ENCODE assay signal across 8 mouse cellular contexts in genomic region chr10:25297666-25298263, GRCm38 (mm10). TPM values are rescaled to one million over a fixed set of nuclear protein-coding genes. Genes with fewer than 3 reads are reported as not detected.
A peak's percentile ranks its signal among the peaks of the same experiment; 100 is the strongest.
DNase-seq lines count a peak whose midpoint lies in the region; ATAC-seq and TF ChIP-seq lines count a peak whose summit lies in the region.

No protein-coding gene starts in this region.

- no peak for ATAC-seq in lung, embryonic 16.5 days (ENCODE audit: low read depth)
- ATAC-seq in heart, embryonic 14.5 days (ENCODE audit: insufficient number of reproducible peaks, insufficient read depth, low FRiP score, low read depth) = no peak
- ATAC-seq in liver, embryonic 15.5 days (ENCODE audit: insufficient read depth) = no peak

- no peak for TF ChIP-seq CTCF in cortical plate, adult 2 months (IDR thresholded peaks at IDR 0.05; ENCODE audit: extremely low read depth, insufficient read depth, low read length)

- no peak for DNase-seq in lung, postnatal 10 days
- DNase-seq in layer of hippocampus, adult 9-11 months = no peak
- DNase-seq in cerebellum, postnatal 4 days (ENCODE audit: low spot score in 2 of 2) = no peak
- DNase-seq in thymus, postnatal 36 days = no peak

- TF ChIP-seq POLR2A in cortical plate, adult 2 months (IDR thresholded peaks at IDR 0.05; ENCODE audit: extremely low read depth, insufficient read depth, low read length) = no peak

- no peaks in the 10 kb centered on the region for H3K9me3 ChIP-seq in lung, embryonic 16.5 days (ENCODE audit: control insufficient read depth, low read length)
- H3K9me3 ChIP-seq in heart, embryonic 14.5 days (ENCODE audit: control insufficient read depth, low read length) = no peaks in the 10 kb centered on the region
- H3K9me3 ChIP-seq in liver, embryonic 15.5 days (replicated peaks) = no peaks in the 10 kb centered on the region

- peak overlapping the region; percentile 73 for H3K4me2 ChIP-seq in lung, embryonic 16.5 days (ENCODE audit: low read depth, low read length)
- peak overlapping the region; percentile 62 for H3K4me2 ChIP-seq in heart, embryonic 14.5 days (ENCODE audit: low read length)
- peak overlapping the region; percentile 81 for H3K4me2 ChIP-seq in liver, embryonic 15.5 days

- H3K9ac ChIP-seq in lung, embryonic 16.5 days (ENCODE audit: low read length) = peak overlapping the region; percentile 63
- H3K9ac ChIP-seq in heart, embryonic 14.5 days (ENCODE audit: low read length) = peak overlapping the region; percentile 83
- peak overlapping the region; percentile 77 for H3K9ac ChIP-seq in liver, embryonic 15.5 days

- 15% methylated on average over 12 of the region's 12 CpGs for whole genome bisulfite sequencing in lung, embryonic 16.5 days
- WGBS in heart, embryonic 14.5 days = 12% methylated on average over 12 of the region's 12 CpGs
- 12% methylated on average over 12 of the region's 12 CpGs for WGBS in liver, embryonic 15.5 days (ENCODE audit: insufficient replicate concordance)

- no peaks in the 10 kb centered on the region for H3K36me3 ChIP-seq in lung, embryonic 16.5 days (ENCODE audit: control insufficient read depth, insufficient read depth, low read length)
- H3K36me3 ChIP-seq in heart, embryonic 14.5 days (ENCODE audit: control insufficient read depth, insufficient read depth, low read length) = no peaks in the 10 kb centered on the region
- no peaks in the 10 kb centered on the region for H3K36me3 ChIP-seq in liver, embryonic 15.5 days (replicated peaks)

- H3K27ac ChIP-seq in lung, embryonic 16.5 days (ENCODE audit: low read length) = peak overlapping the region; percentile 96
- 0 out of 2 replicates have a peak overlapping the region, but pooled peaks have one; percentile 23 for H3K27ac ChIP-seq in cortical plate, adult 2 months (ENCODE audit: insufficient read depth, low read length)
- H3K27ac ChIP-seq in heart, embryonic 14.5 days (replicated peaks in 1 of 2; ENCODE audit: control insufficient read depth in 1 of 2, insufficient read depth in 1 of 2, low read depth in 2 of 2, low read length in 2 of 2) = peak overlapping the region; percentile 76 to 94
- peak overlapping the region; percentile 95 for H3K27ac ChIP-seq in liver, embryonic 15.5 days (replicated peaks)

- H3K27me3 ChIP-seq in lung, embryonic 16.5 days (ENCODE audit: control insufficient read depth, insufficient read depth, low read depth, low read length) = no peaks in the 10 kb centered on the region
- no peaks in the 10 kb centered on the region for H3K27me3 ChIP-seq in heart, embryonic 14.5 days (ENCODE audit: control insufficient read depth, insufficient read depth, low read length)
- no peaks in the 10 kb centered on the region for H3K27me3 ChIP-seq in liver, embryonic 15.5 days

- H3K4me1 ChIP-seq in lung, embryonic 16.5 days (replicated peaks; ENCODE audit: control insufficient read depth, insufficient read depth, low read length) = peaks cover 14% of the 10 kb centered on the region
- no peaks in the 10 kb centered on the region for H3K4me1 ChIP-seq in cortical plate, adult 2 months (ENCODE audit: control insufficient read depth, insufficient read depth, low read length)
- peaks cover 9 to 15% of the 10 kb centered on the region in 2 experiments for H3K4me1 ChIP-seq in heart, embryonic 14.5 days (ENCODE audit: control insufficient read depth in 2 of 2, insufficient read depth in 2 of 2, low read length in 2 of 2)
- H3K4me1 ChIP-seq in liver, embryonic 15.5 days (replicated peaks) = peaks cover 65% of the 10 kb centered on the region

- H3K4me3 ChIP-seq in lung, embryonic 16.5 days (ENCODE audit: low read length) = peak overlapping the region; percentile 74
- H3K4me3 ChIP-seq in cortical plate, adult 2 months (ENCODE audit: insufficient read depth, low read length) = peak overlapping the region; percentile 47
- peak overlapping the region; percentile 30 to 62 for H3K4me3 ChIP-seq in heart, embryonic 14.5 days (ENCODE audit: control insufficient read depth in 1 of 2, insufficient read depth in 1 of 2, low read depth in 1 of 2, low read length in 2 of 2)
- H3K4me3 ChIP-seq in liver, embryonic 15.5 days (replicated peaks) = peak overlapping the region; percentile 86

RNA-seq across cellular contexts. Expression of gene Akap7, which starts 9.9 kb away (rescaled TPM):
- 18.9 and 20.1 TPM in 2 replicates for polyA plus RNA-seq in lung, embryonic 16.5 days (2015; fragmentation: Nextera tagmentation; extraction: Ambion mirVana)
- 64.9 and 70.5 TPM in 2 replicates for polyA plus RNA-seq in cortical plate, adult 2 months (2012; rRNA removed)
- 42.0 and 43.3 TPM in 2 replicates for polyA plus RNA-seq in heart, embryonic 14.5 days (2014; fragmentation: Nextera tagmentation; extraction: Ambion mirVana)
- 17.8 and 22.2 TPM in 2 replicates for polyA plus RNA-seq in liver, embryonic 15.5 days (2015; fragmentation: Nextera tagmentation; extraction: Ambion mirVana)

Comparison
In these comparisons a context has a peak if more than half of its experiments do, and no peak if none do; other contexts are left out.
1. H3K27ac ChIP-seq: peak in every context shown above with its lines; median percentile 96 in lung, embryonic 16.5 days; 95 in liver, embryonic 15.5 days; 85 in heart, embryonic 14.5 days; 23 in cortical plate, adult 2 months.